Mouse (Mus musculus) heart, adult 2 months (tissue): ENCODE results near the gene Ccdc3. TPM values are rescaled to one million over a fixed set of nuclear protein-coding genes. Genes with fewer than 3 reads are reported as not detected.

Source experiments
- DNase-seq, 2 experiments: peaks; one replicate each; pipeline ENCODE4 v3.0.0; 2021
- H3K27ac ChIP-seq: fragments of 200-600 bp; 2 replicates; pipeline ENCODE4 v1.8.1; 2022
- H3K27me3 ChIP-seq: fragments of 200-500 bp; 2 replicates; pipeline ENCODE4 v1.6.1; 2012; ENCODE audit warnings: mild to moderate bottlenecking, low read length, inconsistent platforms, mixed read lengths; ENCODE audit not compliant: control insufficient read depth, insufficient read depth
- H3K36me3 ChIP-seq: fragments of 200-500 bp; 2 replicates; pipeline ENCODE4 v1.6.1; 2012; ENCODE audit warnings: low read length, inconsistent platforms; ENCODE audit not compliant: control insufficient read depth, insufficient read depth
- H3K4me1 ChIP-seq: fragments of 200-500 bp; 2 replicates; pipeline ENCODE4 v1.6.1; 2011; ENCODE audit warnings: low read length; ENCODE audit not compliant: control insufficient read depth, insufficient read depth
- H3K4me3 ChIP-seq: fragments of 200-600 bp; 2 replicates; pipeline ENCODE4 v1.8.1; 2022
- H3K79me2 ChIP-seq: fragments of 200-500 bp; replicated peaks from 2 replicates; pipeline ENCODE4 v1.6.1; 2012; ENCODE audit warnings: mild to moderate bottlenecking, inconsistent platforms, low read length, moderate library complexity, mixed read lengths; ENCODE audit not compliant: control insufficient read depth, insufficient read depth
- H3K9ac ChIP-seq: fragments of 200-500 bp; 2 replicates; pipeline ENCODE4 v1.6.1; 2012; ENCODE audit warnings: low read depth, mild to moderate bottlenecking, control low read depth, inconsistent platforms, low read length, mixed read lengths
- CTCF ChIP-seq: fragments of 200-600 bp; IDR thresholded peaks from 2 replicates; pipeline ENCODE4 v1.8.1; 2022; ENCODE audit warnings: antibody characterized with exemption, mild to moderate bottlenecking, moderate library complexity
- EP300 ChIP-seq: fragments of 200-500 bp; IDR thresholded peaks from 2 replicates; pipeline ENCODE4 v1.6.1; 2011; ENCODE audit warnings: low read depth, low read length, control low read depth; ENCODE audit not compliant: insufficient read depth
- POLR2A ChIP-seq: fragments of 200-500 bp; IDR thresholded peaks from 2 replicates; pipeline ENCODE4 v1.6.1; 2011; ENCODE audit warnings: mild to moderate bottlenecking, low read depth, low read length, control low read depth; ENCODE audit not compliant: insufficient read depth
- WGBS: fragments of 180-500 bp; shearing (Covaris S2); methylation state at CpG from one replicate; pipeline ENCODE4 v1.1.7; 2018; 5-methylcytosine and 5-hydroxymethylcytosine counted together
- intact Hi-C: fragments of 180-260 bp; cut with DNase I; formaldehyde crosslinking; loops from one replicate; pipeline ENCODE4 v1.15.1; 2025
- polyA plus RNA-seq: library from polyadenylated mRNA; depleted of rRNA; stranded (reverse); fragments of >200 nt; gene quantifications from 2 replicates; pipeline ENCODE4 v1.2.3, GENCODE M21; 2012
- total RNA-seq, 2 experiments: library from RNA; stranded (reverse); gene quantifications; 2 replicates each; pipeline ENCODE4 v1.2.3; 2021

Ccdc3 gene
- total and polyA plus RNA-seq, 3 experiments = 3.9 to 5.0 (median 4.0) TPM

GRCm38 (mm10) chr2:5214581-5214980 is 77.0 kb downstream of the Ccdc3 start:
- Histone ChIP-seq H3K4me1 (no peaks in the 10 kb centered on the region), H3K27ac (no peak overlapping the region), H3K36me3 (no peaks in the 10 kb centered on the region), H3K4me3 (no peak overlapping the region), H3K79me2 (no peaks in the 10 kb centered on the region), H3K9ac (no peak overlapping the region), H3K27me3 (no peaks in the 10 kb centered on the region)
- 43% methylated on average over 1 of the region's 1 CpGs for WGBS
- intact Hi-C loops = no loop called here
- no peak for TF ChIP-seq POLR2A
- no peak for TF ChIP-seq CTCF
- no peak for TF ChIP-seq EP300
- DNase-seq = no peak

DNA sequence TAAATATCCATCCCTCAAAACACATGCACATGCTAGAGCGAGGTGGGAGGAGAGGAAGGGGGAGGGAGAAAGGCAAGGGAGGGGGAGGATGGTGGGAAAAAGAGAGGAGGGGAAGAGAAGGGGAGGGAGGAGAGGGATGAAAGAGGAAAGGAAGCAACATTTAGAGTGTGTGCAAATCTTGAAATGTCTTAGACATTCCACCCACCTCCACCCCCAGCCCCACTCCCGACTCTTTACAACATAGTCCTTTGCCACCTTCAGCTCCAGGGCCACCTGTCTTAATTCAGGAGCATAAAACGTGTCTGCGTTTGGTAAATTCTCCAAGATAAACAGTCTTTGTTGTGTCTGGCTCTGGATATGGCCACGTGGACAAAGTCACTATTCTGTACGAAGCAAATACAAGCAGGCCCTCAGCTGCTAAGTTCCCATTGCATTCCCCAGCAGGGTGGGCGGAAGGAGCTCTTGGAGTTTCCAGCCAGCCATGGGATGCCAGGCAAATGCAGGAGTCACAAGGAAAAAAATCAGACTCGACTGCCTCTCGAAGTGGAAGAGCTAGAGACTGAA is 77.8 kb downstream of the Ccdc3 start:
- intact Hi-C loops = no loop called here
- DNase-seq = no peak
- H3K27ac ChIP-seq = no peak overlapping the region
- H3K79me2 ChIP-seq = no peaks in the 10 kb centered on the region
- H3K4me1 ChIP-seq = no peaks in the 10 kb centered on the region
- no peaks in the 10 kb centered on the region for H3K36me3 ChIP-seq
- no peak overlapping the region for H3K4me3 ChIP-seq
- WGBS = 54% methylated on average over 9 of the region's 9 CpGs
- H3K27me3 ChIP-seq = no peaks in the 10 kb centered on the region
- TF ChIP-seq POLR2A = no peak
- TF ChIP-seq CTCF = no peak
- no peak for TF ChIP-seq EP300
- H3K9ac ChIP-seq = no peak overlapping the region

DNA sequence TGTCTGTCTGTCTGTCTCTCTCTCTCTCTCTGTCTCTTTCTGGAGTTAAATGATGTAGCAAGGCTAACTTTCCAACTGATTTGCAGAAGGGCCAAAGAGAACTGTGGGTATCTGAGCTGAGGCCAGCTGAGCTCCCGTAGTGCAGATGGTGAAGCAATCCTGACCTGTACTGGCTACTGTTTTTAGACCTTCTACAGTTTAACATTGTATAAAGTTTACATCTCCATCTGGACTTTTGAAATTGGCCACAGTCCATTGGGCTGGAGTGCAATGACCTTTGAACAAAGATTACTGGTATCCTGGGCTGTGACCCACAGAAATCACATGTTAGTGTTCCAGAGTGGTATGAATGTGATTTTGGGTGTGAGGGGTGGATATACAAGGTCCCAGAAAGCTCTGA is 81.6 kb downstream of the Ccdc3 start:
- no peaks in the 10 kb centered on the region for H3K79me2 ChIP-seq
- 56% methylated on average over 1 of the region's 1 CpGs for WGBS
- H3K4me3 ChIP-seq = no peak overlapping the region
- TF ChIP-seq POLR2A (no peak), EP300 (no peak), CTCF (no peak)
- H3K36me3 ChIP-seq = no peaks in the 10 kb centered on the region
- DNase-seq = no peak
- no peaks in the 10 kb centered on the region for H3K4me1 ChIP-seq
- no peak overlapping the region for H3K9ac ChIP-seq
- no peak overlapping the region for H3K27ac ChIP-seq
- no peaks in the 10 kb centered on the region for H3K27me3 ChIP-seq
- intact Hi-C loops = no loop called here

- no peak for DNase-seq
- TF ChIP-seq POLR2A = no peak
- TF ChIP-seq CTCF = no peak
- no peak for TF ChIP-seq EP300
- no peaks in the 10 kb centered on the region for H3K79me2 ChIP-seq
- intact Hi-C loops = no loop called here
- no peak overlapping the region for H3K4me3 ChIP-seq
- H3K4me1 ChIP-seq = no peaks in the 10 kb centered on the region
- H3K9ac ChIP-seq = no peak overlapping the region
- no peaks in the 10 kb centered on the region for H3K27me3 ChIP-seq
- 98% methylated on average over 1 of the region's 1 CpGs for WGBS
- no peak overlapping the region for H3K27ac ChIP-seq
- no peaks in the 10 kb centered on the region for H3K36me3 ChIP-seq
Observed at GRCm38 (mm10) chr2:5219847-5220375, 82.3 kb downstream of the Ccdc3 start.

DNA sequence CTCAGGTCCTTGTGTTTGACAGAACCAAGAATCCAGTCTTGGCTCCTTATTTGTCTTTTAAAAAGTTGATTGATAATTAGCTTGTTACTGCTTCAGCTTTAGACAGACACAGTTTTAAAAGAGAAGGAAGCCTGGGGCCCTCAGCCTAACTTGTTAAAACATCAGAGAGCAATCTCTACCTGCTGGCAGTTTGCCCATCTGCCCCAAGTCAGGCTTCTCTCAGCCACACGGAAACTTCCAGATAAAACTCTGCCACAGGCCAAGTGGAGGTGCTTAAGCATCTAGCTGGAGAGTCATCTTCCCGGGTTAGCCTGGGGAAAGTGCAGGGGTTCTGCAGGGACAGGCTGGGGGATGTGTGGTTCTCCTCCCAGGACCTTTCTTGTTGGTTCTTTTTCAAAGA is 85.0 kb downstream of the Ccdc3 start:
- no peak for DNase-seq
- intact Hi-C loops = no loop called here
- Histone ChIP-seq H3K9ac (no peak overlapping the region), H3K36me3 (no peaks in the 10 kb centered on the region), H3K27ac (no peak overlapping the region), H3K4me3 (no peak overlapping the region), H3K79me2 (no peaks in the 10 kb centered on the region), H3K4me1 (no peaks in the 10 kb centered on the region), H3K27me3 (no peaks in the 10 kb centered on the region)
- TF ChIP-seq CTCF = no peak
- TF ChIP-seq EP300 = no peak
- TF ChIP-seq POLR2A = no peak
- WGBS = 35% methylated on average over 2 of the region's 2 CpGs

DNA sequence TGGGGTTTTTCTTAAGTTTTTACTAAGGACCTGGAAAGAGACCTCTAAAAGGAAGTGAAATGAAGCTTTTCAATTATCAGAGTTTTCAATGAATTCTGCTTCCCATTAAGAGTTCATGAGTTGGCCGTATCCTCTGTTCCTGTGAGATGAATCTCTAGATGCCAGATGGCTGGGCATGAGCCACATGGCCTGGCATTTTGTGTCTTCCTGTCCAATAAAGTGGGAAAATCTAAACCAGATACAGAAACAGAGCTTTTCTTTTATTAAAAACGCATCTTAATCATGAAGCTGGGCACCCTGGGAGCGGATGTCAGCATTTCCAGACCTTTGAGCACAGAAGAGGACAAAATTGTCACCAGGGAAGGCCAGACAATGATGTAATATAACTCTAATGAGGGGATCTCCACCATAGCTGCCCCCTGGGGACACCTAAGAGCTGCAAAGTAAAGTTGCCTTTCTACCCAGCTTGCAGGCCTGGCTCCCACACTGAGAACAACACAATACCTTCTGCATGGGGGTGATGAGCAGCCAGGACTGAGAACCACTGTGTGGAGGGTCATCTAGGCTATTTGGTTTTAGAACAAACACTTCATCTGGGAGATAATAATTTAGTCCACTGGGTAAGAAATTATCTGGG is 99.4 kb downstream of the Ccdc3 start:
- H3K4me1 ChIP-seq = no peaks in the 10 kb centered on the region
- WGBS = 74% methylated on average over 3 of the region's 3 CpGs
- H3K9ac ChIP-seq = no peak overlapping the region
- H3K4me3 ChIP-seq = no peak overlapping the region
- H3K79me2 ChIP-seq = no peaks in the 10 kb centered on the region
- no peaks in the 10 kb centered on the region for H3K27me3 ChIP-seq
- H3K27ac ChIP-seq = no peak overlapping the region
- H3K36me3 ChIP-seq = no peaks in the 10 kb centered on the region
- TF ChIP-seq EP300 (no peak), CTCF (no peak), POLR2A (no peak)
- DNase-seq = no peak
- intact Hi-C loops = no loop called here
